Mouse (Mus musculus) hindlimb bud, embryonic 11.5 days (tissue): Measurements from ENCODE around the gene E2f3.

Source experiments
- DNase-seq: peaks from one replicate; pipeline ENCODE4 v3.0.0-alpha.2; 2012; ENCODE audit warnings: low read depth, low spot score; ENCODE audit errors: extremely low spot score

E2f3 gene

DNA sequence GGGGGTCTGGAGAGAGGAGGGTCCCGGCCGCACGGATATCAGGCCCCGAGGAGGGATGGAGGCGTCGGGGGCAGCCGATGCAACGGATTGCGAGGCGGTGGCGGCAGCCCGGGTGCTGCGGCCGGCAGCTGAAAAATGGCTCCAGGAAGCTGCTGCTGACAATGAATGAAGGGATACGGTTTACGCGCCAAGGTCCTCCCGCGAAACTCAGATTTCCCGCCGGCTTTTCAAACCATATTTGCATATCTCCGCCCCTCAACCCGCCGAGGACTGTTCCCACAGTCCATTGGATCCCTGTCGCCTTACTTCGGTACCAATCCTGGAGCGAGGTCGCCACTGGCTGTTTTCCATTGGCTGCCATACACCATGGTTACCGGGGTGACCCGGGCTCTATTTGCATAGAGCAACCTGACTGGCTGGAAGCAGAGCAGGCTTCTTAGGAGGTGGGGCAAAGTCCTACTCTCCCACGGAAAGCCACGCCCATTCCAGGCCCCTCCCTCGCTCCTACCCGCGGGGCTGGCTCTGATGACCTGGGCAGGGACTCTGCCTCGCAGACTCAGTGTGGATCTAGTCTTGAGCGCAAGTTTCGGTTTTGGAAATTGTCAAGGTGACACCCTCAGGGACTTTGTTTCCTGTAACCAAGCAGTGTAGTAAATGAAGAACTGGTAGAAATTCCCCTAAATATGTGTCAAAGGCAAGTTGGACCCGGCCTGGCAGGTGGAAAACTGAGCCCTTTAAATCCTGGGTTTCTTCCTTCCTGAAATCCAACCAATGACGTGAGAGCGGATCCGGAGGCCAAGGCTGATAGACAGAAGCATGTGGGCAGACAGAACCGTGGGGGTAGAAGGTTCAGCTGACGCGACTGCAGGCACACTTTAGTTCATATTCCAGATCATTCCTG, at the start of gene E2f3:
E2f3 (minus strand) TSS at position 209 of the 901 bp plus-strand sequence.
- peak; percentile 96 for DNase-seq

DNA sequence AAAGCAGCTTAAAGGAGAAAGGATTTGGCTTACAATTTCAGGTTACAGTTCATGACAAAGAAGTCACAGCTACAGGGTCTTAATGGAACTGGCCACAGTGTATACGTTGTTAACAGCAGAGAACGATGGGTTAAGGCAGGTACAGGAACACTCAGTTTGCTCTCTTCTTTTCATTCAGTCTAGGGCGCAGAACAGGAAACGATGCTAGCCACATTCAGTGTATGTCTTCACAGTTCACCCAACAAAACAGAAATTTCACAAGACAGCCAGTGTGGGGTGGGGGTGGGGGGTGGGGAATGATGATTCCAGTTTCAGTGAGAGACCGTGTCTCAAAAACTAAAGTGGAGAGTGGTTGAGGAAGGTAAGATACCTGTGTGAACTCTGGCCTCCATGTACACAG, 48.7 kb upstream of the E2f3 start:
- no peak for DNase-seq

GRCm38 (mm10) chr13:30031684-30032335, 45.9 kb upstream of the E2f3 start:
- no peak for DNase-seq

DNA sequence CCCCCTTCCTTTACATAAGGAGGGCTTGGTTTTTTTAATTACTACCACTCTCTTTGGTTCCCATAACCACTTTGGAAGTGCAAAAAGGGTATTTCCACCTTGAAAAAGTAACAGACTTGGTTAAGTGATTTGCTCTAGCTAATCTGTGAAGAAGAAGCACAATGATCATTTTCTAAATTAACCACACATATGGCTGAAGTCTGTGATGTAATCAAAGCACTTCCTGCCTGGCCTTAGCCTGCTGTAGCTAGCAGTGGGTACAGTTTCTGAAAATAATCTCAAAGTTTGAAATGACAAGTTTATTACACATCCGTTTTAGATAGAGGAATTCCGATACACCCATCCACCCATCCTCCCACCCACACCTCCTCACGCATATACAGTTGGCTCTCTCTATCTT, 42.0 kb upstream of the E2f3 start:
- no peak for DNase-seq

DNA sequence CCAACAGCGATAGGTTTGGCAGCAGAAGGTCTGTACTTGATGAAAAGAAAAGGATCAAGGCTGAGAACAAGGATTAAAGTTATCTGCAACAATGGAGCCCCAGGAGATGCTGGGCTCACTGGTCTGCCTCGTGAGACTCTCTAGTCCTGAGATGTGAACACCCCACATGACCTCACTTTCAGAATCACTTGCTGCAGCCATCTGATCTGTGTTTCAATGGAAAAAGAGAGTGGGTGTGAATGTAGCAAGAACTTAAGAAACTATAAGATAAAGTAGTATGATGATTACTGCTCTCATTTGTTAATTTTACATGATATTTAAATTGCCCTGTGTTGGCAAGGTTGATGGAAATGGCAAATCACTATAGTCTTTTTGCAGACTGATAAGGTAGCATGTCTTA, 36.6 kb upstream of the E2f3 start:
- no peak for DNase-seq

DNA sequence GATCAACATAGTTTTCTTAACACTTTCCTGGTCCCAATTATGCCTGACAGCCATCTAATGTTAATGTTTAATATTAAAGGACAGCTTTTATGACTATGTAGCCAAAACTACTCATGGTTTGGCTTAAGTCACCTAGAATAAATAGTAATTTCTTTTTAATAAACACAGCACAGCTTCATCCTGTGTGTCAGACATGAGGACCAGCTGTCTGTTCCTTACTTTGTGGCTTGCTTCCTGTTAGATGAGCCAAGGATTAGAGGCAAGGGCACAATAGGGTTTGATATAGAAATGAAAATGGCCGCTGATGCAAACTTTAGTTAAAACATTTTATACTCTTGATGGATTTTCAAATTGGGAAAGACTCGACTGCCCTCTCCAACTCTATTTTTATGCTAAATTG, 32.7 kb upstream of the E2f3 start:
- no peak for DNase-seq

DNA sequence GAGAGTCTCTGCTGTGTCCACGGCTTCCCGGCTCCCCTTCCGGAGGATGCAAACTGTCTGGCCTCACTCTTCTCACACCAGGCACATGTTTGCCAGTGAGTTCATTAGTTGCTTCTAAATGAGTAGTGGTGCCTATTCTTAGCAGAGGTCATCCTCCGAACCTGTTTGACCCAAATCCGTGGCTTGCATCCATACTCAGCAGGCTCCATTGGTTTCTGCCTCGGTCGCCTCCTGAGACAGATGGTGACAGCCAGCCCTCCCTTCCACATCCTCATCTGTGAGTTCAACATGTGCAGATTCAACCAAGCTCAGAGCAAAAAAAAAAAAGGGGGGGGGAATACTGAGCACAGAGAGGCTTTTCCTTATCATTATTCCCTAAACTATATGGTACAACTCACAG, 31.7 kb upstream of the E2f3 start:
- no peak for DNase-seq

DNA sequence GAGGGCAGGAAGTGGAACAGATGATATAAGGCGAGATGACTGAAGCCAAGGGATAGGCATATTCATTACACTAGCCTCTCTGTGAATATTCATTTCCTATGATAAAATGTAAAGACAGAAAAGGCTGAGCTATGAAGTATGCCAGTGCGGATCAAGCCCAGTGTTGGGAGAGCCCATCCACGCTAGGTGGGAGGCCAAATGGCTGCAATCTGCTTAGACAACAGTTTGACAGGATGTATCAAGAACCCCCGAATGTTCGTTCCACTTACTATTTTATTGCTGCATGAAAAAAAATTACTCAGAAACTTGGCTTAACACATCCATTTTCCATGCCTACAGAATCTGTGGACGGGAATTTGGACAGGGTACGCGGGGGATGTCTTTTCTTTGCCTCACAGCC, 28.7 kb upstream of the E2f3 start:
- DNase-seq: no peak

DNA sequence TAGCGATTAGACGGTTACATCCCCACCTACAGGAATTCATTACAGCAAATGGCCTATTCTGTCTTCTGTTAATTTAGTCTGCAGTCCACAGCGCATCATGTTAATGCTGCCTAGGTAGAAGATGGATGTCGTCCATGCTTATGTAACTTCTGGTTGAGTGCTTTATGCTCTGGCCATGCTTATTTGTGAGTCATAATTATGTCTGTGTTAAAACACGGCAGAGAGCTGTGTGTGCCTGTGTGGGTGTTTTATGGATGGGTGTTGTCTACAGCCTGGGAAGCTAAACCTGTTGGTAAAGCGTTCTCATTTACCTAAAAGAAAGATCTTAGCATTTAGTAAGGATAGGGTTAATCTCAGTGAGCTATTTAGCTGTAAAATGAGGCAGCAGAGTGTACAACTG, 26.4 kb upstream of the E2f3 start:
- DNase-seq: no peak

GRCm38 (mm10) chr13:30008738-30009137, 22.9 kb upstream of the E2f3 start:
- DNase-seq: no peak

DNA sequence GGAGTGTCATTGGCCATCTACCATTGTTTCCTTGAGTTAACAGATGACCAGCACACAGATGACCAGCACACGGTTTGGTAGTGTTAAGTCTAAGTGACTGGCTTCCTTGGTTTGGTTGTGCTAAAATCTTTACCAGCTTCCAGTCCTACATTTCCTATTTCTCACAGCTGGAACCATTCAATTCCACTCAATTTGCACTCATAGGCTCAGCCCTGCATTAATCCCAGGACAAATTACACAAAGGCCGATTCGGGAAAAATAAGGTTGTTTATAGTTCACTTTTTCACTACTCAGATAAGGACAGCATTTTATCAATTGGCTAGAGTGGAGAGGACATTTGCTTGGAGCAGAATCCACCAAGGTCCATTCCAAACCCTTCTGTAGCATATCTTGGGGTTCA, 19.6 kb upstream of the E2f3 start:
- DNase-seq: no peak

DNA sequence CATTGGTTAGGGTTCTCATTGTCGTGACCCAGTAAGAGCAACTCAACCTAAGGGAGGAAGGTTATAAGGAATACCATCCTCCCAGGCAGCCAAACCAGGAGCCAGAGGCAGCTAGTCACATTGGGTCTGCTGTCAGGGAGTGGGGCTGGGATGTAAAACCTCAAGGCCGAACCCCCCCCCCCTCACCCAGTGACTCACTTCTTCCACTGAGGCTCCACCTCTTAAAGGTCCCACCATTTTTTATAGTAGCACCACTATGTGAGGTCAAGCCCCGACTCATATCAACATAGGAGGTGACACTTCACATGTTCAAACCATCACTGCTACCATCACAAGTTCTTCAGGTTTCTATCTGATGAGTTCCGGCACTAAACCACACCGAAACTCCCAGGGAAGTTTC, 19.0 kb upstream of the E2f3 start:
- no peak for DNase-seq

- no peak for DNase-seq
Measured at GRCm38 (mm10) chr13:30003169-30003568, 17.3 kb upstream of the E2f3 start.

DNA sequence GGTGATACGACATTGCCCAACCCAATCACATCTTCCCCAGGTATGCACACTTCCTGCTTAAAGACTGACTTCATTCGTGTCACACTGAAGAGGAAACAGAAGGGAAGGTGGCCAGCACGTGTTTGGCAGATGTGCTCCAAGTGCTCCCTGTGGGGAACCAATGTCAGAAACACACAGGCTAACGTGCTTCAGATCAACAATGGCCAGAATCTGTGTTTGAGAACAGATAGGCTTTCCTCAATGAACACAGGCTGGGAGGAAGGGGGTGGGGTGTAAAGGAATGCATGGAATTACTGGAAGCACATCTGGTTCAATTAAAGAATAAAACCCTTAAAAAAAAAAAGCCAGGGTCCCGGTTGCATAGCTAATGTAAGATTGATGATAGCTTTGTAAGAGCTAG, 15.2 kb upstream of the E2f3 start:
- no peak for DNase-seq

DNA sequence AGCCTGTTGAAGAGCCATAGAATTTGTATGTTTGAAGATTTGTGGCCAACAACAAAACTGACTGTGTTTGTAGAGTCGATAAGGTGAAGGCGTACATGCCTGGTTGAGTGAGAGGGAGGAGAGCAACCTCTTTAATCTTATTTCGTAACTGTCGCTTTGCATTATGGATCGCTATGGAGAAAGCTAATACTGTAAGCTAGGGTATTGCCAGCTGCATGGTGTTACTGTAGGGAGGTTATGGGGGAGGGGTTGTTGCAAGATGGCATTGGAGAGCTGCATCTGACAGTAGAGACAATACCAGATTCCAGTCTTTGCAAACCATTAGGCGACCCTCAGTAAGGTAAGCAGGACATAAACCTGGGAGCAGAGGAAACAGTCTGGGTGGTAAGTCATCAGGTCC, 2.1 kb upstream of the E2f3 start:
- no peak for DNase-seq

- no peak for DNase-seq
Measured at GRCm38 (mm10) chr13:29986756-29987120, 875 bp upstream of the E2f3 start.

- DNase-seq: no peak
Measured at GRCm38 (mm10) chr13:29985101-29985854, 585 bp downstream of the E2f3 start.

DNA sequence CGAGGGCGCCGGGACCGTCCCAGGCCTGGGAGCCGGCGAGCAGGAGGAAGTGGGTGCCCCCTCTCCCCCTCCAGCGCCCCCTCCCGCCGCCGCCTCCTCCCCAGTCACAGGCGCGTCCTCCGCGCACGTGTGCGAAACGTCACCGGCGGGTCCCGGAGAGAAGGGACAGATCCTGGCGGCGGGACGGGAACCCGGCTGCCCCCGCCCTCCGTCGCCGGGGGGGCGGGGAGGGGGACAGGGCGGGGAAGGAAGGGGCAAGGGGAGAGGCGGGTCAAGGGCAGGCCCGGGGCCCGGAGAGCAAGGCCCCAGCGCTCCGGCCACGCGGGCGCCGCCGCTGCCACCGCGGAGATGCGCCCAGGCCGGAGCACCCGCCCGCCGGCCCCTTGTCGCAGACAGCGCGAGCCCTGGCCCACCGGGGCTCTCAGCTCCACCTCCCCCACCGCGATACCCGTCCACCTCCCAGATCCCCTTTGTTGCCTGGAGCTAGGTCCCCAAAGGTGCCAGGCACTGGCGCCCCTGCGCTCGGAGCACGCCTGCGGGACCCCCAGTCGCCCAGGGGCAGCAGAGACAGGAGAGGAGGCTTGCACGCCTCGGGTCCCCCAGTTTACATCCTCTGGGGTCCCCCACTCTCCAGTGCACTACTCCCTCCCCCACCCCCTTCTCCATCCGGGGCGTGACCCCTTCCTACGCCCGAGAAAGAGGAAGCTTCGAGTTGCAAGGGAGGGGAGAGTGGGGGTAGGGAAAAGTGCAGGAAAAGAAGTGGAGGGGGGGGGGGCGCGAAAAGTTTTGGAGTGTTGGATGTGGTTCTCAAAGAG, 1.4 kb downstream of the E2f3 start:
- no peak for DNase-seq

GRCm38 (mm10) chr13:29983523-29984191, 2.2 kb downstream of the E2f3 start:
- DNase-seq: no peak

DNA sequence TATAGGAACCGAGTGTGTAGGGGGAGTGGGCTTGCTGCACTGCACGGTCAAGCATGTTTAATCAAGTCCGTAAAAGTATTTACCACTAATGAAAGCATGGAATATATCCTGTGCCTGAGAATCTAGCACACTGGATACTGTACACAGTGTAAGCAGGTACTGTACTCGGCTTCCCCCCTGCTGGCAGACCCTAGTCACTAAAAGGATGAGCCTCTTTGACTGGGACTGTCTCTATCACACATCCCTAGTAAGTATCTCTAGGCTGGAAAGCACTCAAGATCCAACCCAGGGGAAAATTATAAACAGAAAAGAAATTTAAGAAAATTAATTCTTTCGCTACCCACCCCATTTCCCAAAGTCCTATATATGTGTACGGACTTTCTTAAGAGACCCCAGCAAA, 2.8 kb downstream of the E2f3 start:
- DNase-seq: no peak
